Mouse (Mus musculus) ES-Bruce4 (cell line): ENCODE measurements around the gene Zkscan6.

Experiments
- CTCF ChIP-seq: IDR thresholded peaks from one replicate; pipeline ENCODE4 v1.8.1; 2011; ENCODE audit warnings: low read depth, low read length
- POLR2A ChIP-seq: IDR thresholded peaks from one replicate; pipeline ENCODE4 v1.8.1; 2011; ENCODE audit warnings: low read length; ENCODE audit not compliant: insufficient read depth

- TF ChIP-seq CTCF, result no peak
- TF ChIP-seq POLR2A, result no peak
Observed at GRCm38 (mm10) chr11:65777810-65778209, 29.2 kb upstream of the Zkscan6 start.
